Mouse (Mus musculus) intestine, embryonic 14.5 days (tissue): ENCODE results near the gene Sin3a. TPM values are rescaled to one million over a fixed set of nuclear protein-coding genes. Genes with fewer than 3 reads are reported as not detected.

Experiments used
- ATAC-seq: fragments of 200-750 bp; cut with Nextera tagmentation; replicated peaks from 2 replicates; pipeline ENCODE4 v1.8.0; 2017; ENCODE audit warnings: low read depth, moderate number of reproducible peaks, moderate TSS enrichment, moderate library complexity; ENCODE audit not compliant: low FRiP score, low TSS enrichment
- DNase-seq: peaks from one replicate; pipeline ENCODE4 v3.0.0-alpha.2; 2018; ENCODE audit warnings: low spot score
- H3K27ac ChIP-seq: fragments of 300-500 bp; sonication (generic); 2 replicates; pipeline ENCODE4 v1.5.1; 2014; ENCODE audit warnings: low read depth, mild to moderate bottlenecking, control low read depth
- H3K27me3 ChIP-seq: fragments of 300-500 bp; sonication (generic); replicated peaks from 2 replicates; pipeline ENCODE4 v1.6.1; 2014; ENCODE audit warnings: low read length, control low read depth; ENCODE audit not compliant: control insufficient read depth, insufficient read depth
- H3K36me3 ChIP-seq: fragments of 300-500 bp; sonication (generic); 2 replicates; pipeline ENCODE4 v1.6.1; 2014; ENCODE audit warnings: low read length, control low read depth; ENCODE audit not compliant: control insufficient read depth, insufficient read depth
- H3K4me1 ChIP-seq: fragments of 300-500 bp; sonication (generic); replicated peaks from 2 replicates; pipeline ENCODE4 v1.6.1; 2014; ENCODE audit warnings: low read length, control low read depth, mixed read lengths; ENCODE audit not compliant: control insufficient read depth, insufficient read depth
- H3K4me2 ChIP-seq: fragments of 300-500 bp; sonication (generic); 2 replicates; pipeline ENCODE4 v1.6.1; 2014; ENCODE audit warnings: low read length
- H3K4me3 ChIP-seq: fragments of 300-500 bp; sonication (generic); 2 replicates; pipeline ENCODE4 v1.5.1; 2014; ENCODE audit warnings: low read depth, low read length, control low read depth, mixed read lengths
- H3K9ac ChIP-seq: fragments of 300-500 bp; sonication (generic); 2 replicates; pipeline ENCODE4 v1.6.1; 2014; ENCODE audit warnings: mild to moderate bottlenecking, low read length
- H3K9me3 ChIP-seq: fragments of 300-500 bp; sonication (generic); 2 replicates; pipeline ENCODE4 v1.6.1; 2016; ENCODE audit warnings: low read length, control low read depth; ENCODE audit not compliant: control insufficient read depth
- WGBS: fragments of 180-500 bp; shearing (Covaris S2); extraction: QIAGEN DNeasy Blood & Tissue Kit; methylation state at CpG from one replicate; pipeline ENCODE4 v1.1.7; 2014; 5-methylcytosine and 5-hydroxymethylcytosine counted together
- polyA plus RNA-seq: library from polyadenylated mRNA; unstranded; fragments of >200 nt; fragmentation: Nextera tagmentation; extraction: Ambion mirVana; gene quantifications from 2 replicates; pipeline ENCODE4 v1.2.1, GENCODE M21; 2014

Sin3a gene
- polyA plus RNA-seq, 1 experiment from 2014 or later: 42.1 TPM

DNA sequence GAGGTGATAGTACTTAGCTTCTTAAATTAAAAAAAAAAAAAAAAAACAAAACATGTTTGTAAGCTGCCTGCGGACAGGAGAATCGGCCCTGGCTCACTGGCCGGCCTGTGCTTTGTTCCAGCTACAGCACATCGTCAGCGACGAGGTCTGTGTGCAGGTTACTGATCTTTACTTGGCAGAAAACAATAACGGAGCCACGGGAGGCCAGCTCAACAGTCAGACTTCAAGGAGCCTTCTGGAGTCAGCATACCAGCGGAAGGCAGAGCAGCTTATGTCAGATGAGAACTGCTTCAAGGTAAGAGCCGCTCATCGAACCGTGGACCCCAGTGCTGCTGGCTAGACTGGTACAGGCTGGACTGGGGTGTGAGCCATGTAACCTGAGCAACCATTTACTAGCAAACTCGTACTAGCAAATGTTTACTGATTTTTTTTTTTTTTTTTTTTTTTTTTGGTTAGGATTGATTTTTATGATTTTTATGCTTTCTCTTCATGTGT, 45.5 kb downstream of the Sin3a start:
- Histone ChIP-seq H3K27ac (no peak overlapping the region), H3K9ac (no peak overlapping the region), H3K36me3 (peaks cover 98% of the 10 kb centered on the region), H3K27me3 (no peaks in the 10 kb centered on the region), H3K4me1 (no peaks in the 10 kb centered on the region), H3K9me3 (no peaks in the 10 kb centered on the region), H3K4me3 (no peak overlapping the region), H3K4me2 (no peak overlapping the region)
- DNase-seq (no peak), ATAC-seq (no peak)
- 95% methylated on average over 13 of the region's 13 CpGs for WGBS

DNA sequence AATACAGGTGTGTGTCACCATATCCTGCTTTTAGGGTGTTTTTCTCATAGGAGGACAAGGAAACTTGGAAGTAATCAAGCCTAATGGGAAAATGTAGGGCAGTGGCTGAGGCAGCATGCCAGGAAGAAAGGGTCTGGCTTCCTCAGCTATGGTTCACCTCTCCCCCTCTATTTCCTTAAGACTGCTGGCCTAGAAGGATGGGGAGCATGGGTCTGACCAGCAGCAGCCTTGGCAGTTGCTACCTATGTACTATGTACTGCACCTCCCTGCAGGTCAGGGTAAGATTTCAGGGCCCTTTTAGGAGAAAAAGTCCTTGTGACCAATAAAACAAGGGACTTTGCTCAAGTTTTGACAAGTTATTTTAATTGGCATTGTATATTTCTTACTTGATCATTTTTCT, 57.8 kb downstream of the Sin3a start:
- Histone ChIP-seq H3K36me3 (peaks cover 50% of the 10 kb centered on the region), H3K4me3 (peak overlapping the region; percentile 84), H3K4me2 (peak overlapping the region; percentile 76), H3K9ac (peak overlapping the region; percentile 80), H3K4me1 (peaks cover 17% of the 10 kb centered on the region; the same call in 1 of the 2 replicates), H3K9me3 (no peaks in the 10 kb centered on the region), H3K27ac (no peak overlapping the region), H3K27me3 (no peaks in the 10 kb centered on the region)
- no peak for DNase-seq
- ATAC-seq: no peak

DNA sequence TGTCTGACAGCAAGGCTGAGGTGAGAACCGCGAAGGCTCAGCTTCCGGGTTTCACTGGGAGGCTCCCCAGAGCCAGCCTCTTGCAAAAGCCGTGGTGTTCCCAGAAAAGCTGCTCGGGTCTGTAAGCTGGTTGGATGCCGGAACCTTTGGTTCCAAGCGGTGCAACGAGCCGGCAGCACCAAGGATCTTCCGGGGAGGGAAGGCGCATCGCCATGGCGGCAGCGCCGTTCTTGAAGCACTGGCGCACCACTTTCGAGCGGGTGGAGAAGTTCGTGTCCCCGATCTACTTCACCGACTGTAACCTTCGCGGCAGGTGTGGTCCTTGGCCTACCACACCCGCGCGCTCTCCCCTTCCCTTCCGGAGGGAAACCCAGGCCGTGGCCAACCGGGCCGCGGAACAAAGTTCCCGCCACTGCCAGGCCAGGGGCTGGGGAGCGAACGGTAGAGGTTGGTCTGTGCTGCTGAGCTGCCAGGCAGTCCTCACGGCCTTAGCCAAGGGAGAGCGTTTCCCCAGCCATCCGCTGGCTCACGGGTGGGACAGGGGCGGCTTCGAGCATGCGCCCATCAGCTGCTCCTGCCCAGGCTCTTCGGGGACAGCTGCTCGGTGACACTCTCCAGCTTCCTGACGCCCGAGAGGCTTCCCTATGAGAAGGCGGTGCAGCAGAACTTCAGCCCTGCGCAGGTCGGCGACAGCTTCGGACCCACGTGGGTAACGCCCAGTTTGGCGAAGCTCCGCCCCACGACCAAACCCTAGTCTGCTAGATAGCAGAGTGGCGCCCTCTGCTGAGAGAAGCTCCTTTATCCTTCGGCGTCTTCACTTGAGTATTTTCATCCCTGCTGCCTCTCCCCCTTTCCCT, 59.0 kb downstream of the Sin3a start, which contains the start of gene Man2c1:
TSS of gene Man2c1 (plus strand) at position 114 of the 857 bp plus-strand sequence.
- Histone ChIP-seq H3K27ac (peak within 1 kb of the TSS; percentile 94), H3K9me3 (no peaks in the 10 kb centered on the region), H3K4me2 (peak within 1 kb of the TSS; percentile 76), H3K36me3 (peaks cover 49% of the 10 kb centered on the region), H3K9ac (peak within 1 kb of the TSS; percentile 80), H3K4me3 (peak within 1 kb of the TSS; percentile 84), H3K27me3 (no peaks in the 10 kb centered on the region), H3K4me1 (peaks cover 17% of the 10 kb centered on the region; the same call in 1 of the 2 replicates)
- peak; percentile 95 for DNase-seq
- ATAC-seq: peak; percentile 94
- WGBS: under 1% methylated on average over 53 of the region's 58 CpGs

DNA sequence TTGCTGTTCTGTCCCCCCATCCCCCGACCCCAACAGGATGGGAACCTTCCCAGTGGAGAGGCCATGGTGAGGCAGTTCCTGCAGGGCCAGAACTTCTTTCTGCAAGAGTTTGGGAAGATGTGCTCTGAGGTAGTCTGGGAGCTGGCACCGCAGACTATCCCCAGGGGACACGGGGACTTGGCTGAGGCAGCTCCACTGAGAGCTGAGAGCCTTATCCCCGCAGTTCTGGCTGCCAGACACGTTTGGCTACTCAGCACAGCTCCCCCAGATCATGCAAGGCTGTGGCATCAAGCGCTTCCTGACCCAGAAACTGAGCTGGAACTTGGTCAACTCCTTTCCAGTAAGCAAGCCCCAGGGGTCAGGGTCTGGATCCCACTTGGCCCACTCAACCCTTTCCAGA, 65.4 kb downstream of the Sin3a start:
- peaks cover 78% of the 10 kb centered on the region for H3K36me3 ChIP-seq

DNA sequence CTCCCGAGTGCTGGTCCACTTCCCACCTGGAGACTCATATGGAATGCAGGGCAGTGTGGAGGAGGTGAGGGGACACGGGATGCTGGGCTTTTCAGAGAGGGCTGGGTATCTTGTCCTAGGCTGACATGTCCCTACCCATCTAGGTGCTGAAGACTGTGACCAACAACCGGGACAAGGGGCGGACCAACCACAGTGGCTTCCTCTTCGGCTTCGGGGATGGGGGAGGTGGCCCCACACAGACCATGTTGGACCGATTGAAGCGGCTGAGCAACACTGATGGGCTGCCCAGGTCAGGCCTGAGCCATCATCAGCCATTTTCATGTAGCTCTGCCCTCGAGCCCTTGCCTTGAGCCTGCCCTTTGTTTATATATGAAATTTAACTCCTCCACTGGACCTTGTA, 65.9 kb downstream of the Sin3a start:
- 86% methylated on average over 9 of the region's 9 CpGs for WGBS
- Histone ChIP-seq H3K27ac (no peak overlapping the region), H3K9me3 (no peaks in the 10 kb centered on the region)

More for the DNA sequence above, 65.4 kb downstream of the Sin3a start:
- H3K4me1 ChIP-seq: no peaks in the 10 kb centered on the region
- H3K4me2 ChIP-seq: no peak overlapping the region
- H3K9ac ChIP-seq: no peak overlapping the region
- WGBS: 91% methylated on average over 6 of the region's 6 CpGs
- H3K9me3 ChIP-seq: no peaks in the 10 kb centered on the region
- no peak overlapping the region for H3K27ac ChIP-seq
- no peak overlapping the region for H3K4me3 ChIP-seq
- no peaks in the 10 kb centered on the region for H3K27me3 ChIP-seq
- DNase-seq (no peak), ATAC-seq (no peak)

DNA sequence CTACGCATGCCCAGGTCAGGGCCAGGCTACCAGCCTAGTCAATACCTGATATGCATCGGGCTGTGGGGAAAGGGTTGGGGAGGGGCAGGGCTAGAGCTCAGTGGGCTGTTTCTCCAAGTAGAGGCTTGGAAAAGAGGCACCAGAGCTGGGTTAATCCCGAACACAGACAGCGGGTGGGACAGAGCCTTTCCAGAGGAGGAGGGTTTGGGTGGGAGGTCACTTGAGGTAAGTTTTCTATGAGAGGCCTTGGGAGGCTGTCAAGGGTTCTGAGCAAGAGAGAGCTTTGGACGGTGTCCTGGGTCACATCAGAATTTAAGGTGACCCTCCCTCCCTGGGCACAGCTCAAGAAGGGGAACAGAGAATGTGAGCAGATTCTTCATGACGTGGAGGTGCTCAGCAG, 66.7 kb downstream of the Sin3a start:
- WGBS: 89% methylated on average over 6 of the region's 6 CpGs
- no peaks in the 10 kb centered on the region for H3K27me3 ChIP-seq
- no peak overlapping the region for H3K4me2 ChIP-seq
- H3K4me1 ChIP-seq: no peaks in the 10 kb centered on the region
- ATAC-seq: no peak
- no peak overlapping the region for H3K9ac ChIP-seq
- H3K36me3 ChIP-seq: peaks cover 85% of the 10 kb centered on the region
- H3K27ac ChIP-seq: no peak overlapping the region
- no peak for DNase-seq
- no peaks in the 10 kb centered on the region for H3K9me3 ChIP-seq
- H3K4me3 ChIP-seq: no peak overlapping the region

More for the DNA sequence above, 65.9 kb downstream of the Sin3a start:
- H3K4me2 ChIP-seq: no peak overlapping the region
- no peak for ATAC-seq
- peaks cover 79% of the 10 kb centered on the region for H3K36me3 ChIP-seq
- H3K9ac ChIP-seq: no peak overlapping the region
- DNase-seq: no peak
- no peaks in the 10 kb centered on the region for H3K27me3 ChIP-seq
- H3K4me1 ChIP-seq: no peaks in the 10 kb centered on the region
- H3K4me3 ChIP-seq: no peak overlapping the region

DNA sequence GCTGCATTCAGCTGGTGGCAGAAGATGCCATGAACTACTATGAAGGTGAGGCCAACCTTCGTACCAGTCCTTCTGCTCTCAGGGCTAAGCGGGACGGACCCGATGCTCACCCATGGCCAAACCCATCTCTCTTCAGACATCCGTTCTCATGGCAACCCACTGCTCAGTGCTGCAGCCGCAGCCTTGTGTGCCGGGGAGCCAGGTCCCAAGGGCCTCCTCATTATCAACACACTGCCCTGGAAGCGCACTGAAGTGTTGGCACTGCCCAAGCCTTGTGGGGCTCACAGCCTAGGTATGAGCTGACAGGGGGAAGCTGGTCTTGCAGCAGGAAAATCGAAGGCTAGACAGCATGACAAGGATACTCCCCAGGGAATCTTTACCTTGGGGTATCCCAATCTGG, 67.3 kb downstream of the Sin3a start:
- H3K27me3 ChIP-seq: no peaks in the 10 kb centered on the region
- H3K36me3 ChIP-seq: peaks cover 86% of the 10 kb centered on the region
- ATAC-seq: no peak
- H3K4me3 ChIP-seq: no peak overlapping the region
- no peak overlapping the region for H3K27ac ChIP-seq
- WGBS: 92% methylated on average over 9 of the region's 9 CpGs
- H3K9ac ChIP-seq: no peak overlapping the region
- no peaks in the 10 kb centered on the region for H3K4me1 ChIP-seq
- no peaks in the 10 kb centered on the region for H3K9me3 ChIP-seq
- H3K4me2 ChIP-seq: no peak overlapping the region
- no peak for DNase-seq

DNA sequence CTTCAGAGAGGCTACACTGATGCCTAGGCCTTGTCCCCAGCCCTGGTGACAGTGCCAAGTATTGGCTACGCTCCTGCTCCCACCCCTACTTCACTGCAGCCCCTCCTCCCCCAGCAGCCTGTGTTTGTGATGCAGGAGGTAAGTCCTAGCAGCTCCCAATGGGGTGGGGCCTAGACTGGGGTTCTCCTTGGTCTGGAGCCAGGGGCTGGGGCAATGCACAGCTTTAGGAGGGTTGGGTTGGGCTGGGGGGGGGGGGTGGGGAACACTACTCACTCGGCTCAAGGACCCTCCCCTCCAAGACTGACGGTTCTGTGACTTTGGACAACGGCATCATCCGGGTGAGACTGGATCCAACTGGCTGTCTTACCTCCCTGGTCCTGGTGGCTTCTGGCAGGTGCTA, 67.7 kb downstream of the Sin3a start:
- Histone ChIP-seq H3K27ac (no peak overlapping the region), H3K4me3 (no peak overlapping the region), H3K4me1 (no peaks in the 10 kb centered on the region), H3K36me3 (peaks cover 85% of the 10 kb centered on the region), H3K9me3 (no peaks in the 10 kb centered on the region), H3K27me3 (no peaks in the 10 kb centered on the region), H3K9ac (no peak overlapping the region), H3K4me2 (no peak overlapping the region)
- ATAC-seq (no peak), DNase-seq (no peak)
- 90% methylated on average over 5 of the region's 5 CpGs for WGBS
